Mouse (Mus musculus): Measurements from ENCODE around the gene Slc12a1. TPM values are rescaled to one million over a fixed set of nuclear protein-coding genes. Genes with fewer than 3 reads are reported as not detected.

The Slc12a1 gene
- polyA plus RNA-seq, 1 experiment = 0.14 TPM

DNA sequence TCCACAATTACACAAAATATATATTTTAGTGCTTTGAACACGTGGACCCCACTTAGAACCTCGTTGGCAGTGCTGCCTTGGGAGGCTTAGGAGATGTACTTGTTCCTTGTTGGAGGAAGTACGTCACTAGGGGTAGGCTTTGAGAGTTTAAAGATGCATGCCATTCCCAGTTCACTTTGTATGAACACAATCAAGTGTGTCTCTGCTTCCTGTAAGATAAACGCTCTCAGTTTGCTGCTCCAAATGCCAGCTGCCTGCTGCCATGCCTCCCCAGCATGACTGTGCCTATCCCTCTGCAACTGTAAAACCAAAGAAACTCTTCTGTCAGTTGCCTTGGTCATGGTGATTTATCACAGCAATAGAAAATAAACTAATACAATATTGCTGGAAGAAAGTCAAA, 26.5 kb upstream of the Slc12a1 start:
- no peaks in the 10 kb centered on the region for H3K27me3 ChIP-seq (ENCODE audit: control insufficient read depth, insufficient read depth, low read length)
- no peak overlapping the region; the same call in 1 of the 2 replicates for H3K4me3 ChIP-seq (ENCODE audit: control insufficient read depth, low read depth, low read length)
- H3K36me3 ChIP-seq (ENCODE audit: control insufficient read depth, insufficient read depth, low read length) = no peaks in the 10 kb centered on the region
- H3K27ac ChIP-seq (ENCODE audit: control insufficient read depth, insufficient read depth, low read depth, low read length) = no peak overlapping the region
- peaks cover 4% of the 10 kb centered on the region; the same call in 1 of the 2 replicates for H3K4me1 ChIP-seq (ENCODE audit: control insufficient read depth, insufficient read depth, low read length)
- no peak for TF ChIP-seq POLR2A (IDR thresholded peaks at IDR 0.05; ENCODE audit: control insufficient read depth, low read depth, low read length)
- no peak for TF ChIP-seq CTCF (IDR thresholded peaks at IDR 0.05; ENCODE audit: control insufficient read depth, insufficient read depth, insufficient replicate concordance, low read depth, low read length)

DNA sequence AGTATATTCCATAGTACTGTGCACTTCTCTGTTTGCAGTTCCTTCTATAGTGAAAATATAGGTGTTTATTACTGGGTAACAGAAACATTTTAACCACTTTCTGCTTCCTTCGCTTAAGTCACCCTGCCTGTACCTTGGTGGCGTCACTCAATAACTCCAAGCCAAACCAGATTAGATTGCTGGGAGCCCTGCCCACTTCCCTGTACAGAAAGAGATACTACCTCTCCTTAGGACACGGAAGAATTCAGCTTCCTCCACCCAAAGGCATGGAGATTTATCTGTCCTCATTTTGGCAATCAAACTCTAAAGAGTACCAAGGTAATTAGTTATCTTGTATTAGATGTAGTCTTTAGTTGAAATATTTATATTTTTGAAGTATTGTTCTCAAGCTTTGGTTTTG, 25.5 kb upstream of the Slc12a1 start:
- no peaks in the 10 kb centered on the region for H3K27me3 ChIP-seq (ENCODE audit: control insufficient read depth, insufficient read depth, low read length)
- TF ChIP-seq POLR2A (IDR thresholded peaks at IDR 0.05; ENCODE audit: control insufficient read depth, low read depth, low read length) (no peak), CTCF (IDR thresholded peaks at IDR 0.05; ENCODE audit: control insufficient read depth, insufficient read depth, insufficient replicate concordance, low read depth, low read length) (no peak)
- no peak overlapping the region for H3K27ac ChIP-seq (ENCODE audit: control insufficient read depth, insufficient read depth, low read depth, low read length)
- H3K4me1 ChIP-seq (ENCODE audit: control insufficient read depth, insufficient read depth, low read length) = peaks cover 4% of the 10 kb centered on the region; the same call in 1 of the 2 replicates
- H3K4me3 ChIP-seq (ENCODE audit: control insufficient read depth, low read depth, low read length) = no peak overlapping the region
- H3K36me3 ChIP-seq (ENCODE audit: control insufficient read depth, insufficient read depth, low read length) = no peaks in the 10 kb centered on the region

DNA sequence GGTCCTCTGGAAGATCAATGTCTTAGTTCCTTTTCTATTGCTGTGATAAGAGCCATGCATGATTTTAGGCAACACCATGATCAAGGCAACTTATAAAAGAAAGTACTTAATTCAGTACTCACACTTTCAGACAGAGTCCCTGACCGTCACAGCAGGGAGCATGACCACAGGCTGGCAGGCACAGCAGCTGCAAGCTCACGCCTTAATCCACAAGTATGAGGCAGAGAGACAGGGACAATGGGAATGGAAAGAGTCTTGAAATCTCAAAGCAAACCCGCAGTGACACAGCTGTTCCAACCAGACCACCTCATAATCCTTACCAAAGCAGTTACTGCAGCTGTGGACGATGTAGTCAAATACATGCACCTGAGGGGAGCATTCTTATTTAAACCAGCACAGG, 18.2 kb upstream of the Slc12a1 start:
- Histone ChIP-seq H3K36me3 (ENCODE audit: control insufficient read depth, insufficient read depth, low read length) (no peaks in the 10 kb centered on the region), H3K4me1 (ENCODE audit: control insufficient read depth, insufficient read depth, low read length) (peaks cover 10% of the 10 kb centered on the region), H3K27me3 (ENCODE audit: control insufficient read depth, insufficient read depth, low read length) (no peaks in the 10 kb centered on the region), H3K27ac (ENCODE audit: control insufficient read depth, insufficient read depth, low read depth, low read length) (no peak overlapping the region), H3K4me3 (ENCODE audit: control insufficient read depth, low read depth, low read length) (no peak overlapping the region)
- TF ChIP-seq CTCF (IDR thresholded peaks at IDR 0.05; ENCODE audit: control insufficient read depth, insufficient read depth, insufficient replicate concordance, low read depth, low read length) (no peak), POLR2A (IDR thresholded peaks at IDR 0.05; ENCODE audit: control insufficient read depth, low read depth, low read length) (no peak)

DNA sequence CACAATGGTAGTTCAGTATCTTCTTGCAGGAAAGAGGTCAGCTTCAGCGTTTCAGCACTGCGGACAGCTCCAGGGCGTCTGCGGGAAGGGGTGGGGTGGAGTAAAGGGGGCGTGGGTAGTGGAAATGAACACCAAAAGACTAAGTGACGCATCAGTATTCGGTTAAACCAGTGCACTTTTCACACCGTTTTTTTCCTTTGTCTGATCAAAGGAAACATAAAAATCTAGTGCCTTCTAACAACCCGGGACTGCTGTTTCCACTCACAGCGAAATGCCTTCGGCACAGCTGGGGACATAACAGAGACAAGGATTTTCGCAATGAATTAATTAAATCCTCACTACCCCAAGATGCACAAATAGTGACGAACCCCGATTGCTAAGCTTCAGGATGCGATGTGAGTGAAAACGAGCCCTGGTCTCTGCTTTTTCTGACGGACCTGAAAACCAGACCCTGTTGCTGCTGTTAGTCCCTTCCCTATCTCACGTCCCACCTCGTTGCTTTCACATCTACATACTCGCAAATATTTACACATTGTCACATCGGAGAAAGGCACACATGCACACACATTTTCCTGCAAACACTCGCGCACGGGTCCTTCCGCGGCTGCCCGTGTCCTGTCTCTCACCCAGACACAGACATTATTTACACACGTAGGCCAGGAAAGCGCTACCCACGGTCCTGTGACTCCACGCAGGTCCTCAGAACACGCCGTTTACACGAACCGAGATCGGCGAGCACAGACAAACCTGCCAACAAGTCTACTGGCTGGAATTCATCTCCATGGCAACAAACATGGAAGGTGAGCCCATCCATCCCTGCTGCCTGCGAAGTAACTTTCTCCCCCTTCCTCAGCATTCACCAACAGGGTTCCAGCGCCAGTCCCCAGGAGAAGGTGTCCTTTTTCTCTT, 16.1 kb upstream of the Slc12a1 start, which contains the start of gene Ctxn2:
Ctxn2 (plus strand) TSS at position 790 of the 909 bp plus-strand sequence.
- no peak within 1 kb of the TSS for H3K27ac ChIP-seq (ENCODE audit: control insufficient read depth, insufficient read depth, low read depth, low read length)
- H3K27me3 ChIP-seq (ENCODE audit: control insufficient read depth, insufficient read depth, low read length) = no peaks in the 10 kb centered on the region
- H3K4me3 ChIP-seq (ENCODE audit: control insufficient read depth, low read depth, low read length) = peak within 1 kb of the TSS; percentile 59
- TF ChIP-seq CTCF (IDR thresholded peaks at IDR 0.05; ENCODE audit: control insufficient read depth, insufficient read depth, insufficient replicate concordance, low read depth, low read length) (no peak), POLR2A (IDR thresholded peaks at IDR 0.05; ENCODE audit: control insufficient read depth, low read depth, low read length) (no peak)
- peaks cover 10% of the 10 kb centered on the region for H3K4me1 ChIP-seq (ENCODE audit: control insufficient read depth, insufficient read depth, low read length)
- H3K36me3 ChIP-seq (ENCODE audit: control insufficient read depth, insufficient read depth, low read length) = no peaks in the 10 kb centered on the region

DNA sequence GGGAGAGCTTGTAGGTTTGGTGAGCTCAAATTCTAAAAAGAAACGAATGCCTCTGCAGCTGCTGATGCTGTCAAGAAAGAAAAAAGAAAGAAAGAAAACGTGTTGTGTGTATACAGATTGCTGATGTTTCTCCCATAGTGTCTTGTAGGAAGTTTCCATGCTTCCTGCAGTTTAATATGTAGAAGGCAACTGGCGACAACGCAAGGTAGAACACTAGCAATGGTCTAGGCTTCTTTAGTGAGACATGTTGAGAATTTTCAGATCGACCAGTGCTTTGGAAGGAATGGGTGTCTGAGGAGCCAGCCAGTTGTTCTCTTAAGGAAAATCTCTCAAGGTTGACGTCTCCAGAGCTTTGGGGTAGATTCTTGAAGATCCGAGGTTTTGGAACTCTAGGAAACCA, 15.5 kb upstream of the Slc12a1 start:
- H3K27me3 ChIP-seq (ENCODE audit: control insufficient read depth, insufficient read depth, low read length) = no peaks in the 10 kb centered on the region
- H3K4me3 ChIP-seq (ENCODE audit: control insufficient read depth, low read depth, low read length) = no peak overlapping the region
- H3K4me1 ChIP-seq (ENCODE audit: control insufficient read depth, insufficient read depth, low read length) = peaks cover 10% of the 10 kb centered on the region
- no peak overlapping the region for H3K27ac ChIP-seq (ENCODE audit: control insufficient read depth, insufficient read depth, low read depth, low read length)
- H3K36me3 ChIP-seq (ENCODE audit: control insufficient read depth, insufficient read depth, low read length) = no peaks in the 10 kb centered on the region
- TF ChIP-seq CTCF (IDR thresholded peaks at IDR 0.05; ENCODE audit: control insufficient read depth, insufficient read depth, insufficient replicate concordance, low read depth, low read length) (no peak), POLR2A (IDR thresholded peaks at IDR 0.05; ENCODE audit: control insufficient read depth, low read depth, low read length) (no peak)

DNA sequence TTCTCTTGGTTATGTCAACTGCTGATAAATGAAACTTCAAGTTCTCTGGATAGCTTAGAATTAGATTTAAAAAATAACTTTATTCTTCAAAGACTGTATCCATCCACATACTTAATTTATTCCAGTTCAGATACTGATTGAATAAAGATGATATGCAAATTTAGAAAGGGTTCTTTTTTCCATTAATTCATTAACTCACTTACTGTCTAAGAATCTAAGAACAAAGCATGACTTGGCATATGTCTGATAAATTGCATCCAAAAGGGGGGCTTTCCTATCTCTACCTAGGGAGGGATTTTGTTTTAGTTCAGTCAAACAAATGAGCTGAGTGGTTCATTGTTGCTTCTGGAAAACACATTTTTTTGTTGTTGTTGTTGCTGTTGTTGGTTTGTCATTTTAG, 10.0 kb upstream of the Slc12a1 start:
- TF ChIP-seq POLR2A (IDR thresholded peaks at IDR 0.05; ENCODE audit: control insufficient read depth, low read depth, low read length) (no peak), CTCF (IDR thresholded peaks at IDR 0.05; ENCODE audit: control insufficient read depth, insufficient read depth, insufficient replicate concordance, low read depth, low read length) (no peak)
- Histone ChIP-seq H3K36me3 (ENCODE audit: control insufficient read depth, insufficient read depth, low read length) (no peaks in the 10 kb centered on the region), H3K27ac (ENCODE audit: control insufficient read depth, insufficient read depth, low read depth, low read length) (no peak overlapping the region), H3K4me3 (ENCODE audit: control insufficient read depth, low read depth, low read length) (no peak overlapping the region), H3K4me1 (ENCODE audit: control insufficient read depth, insufficient read depth, low read length) (no peaks in the 10 kb centered on the region), H3K27me3 (ENCODE audit: control insufficient read depth, insufficient read depth, low read length) (no peaks in the 10 kb centered on the region)

DNA sequence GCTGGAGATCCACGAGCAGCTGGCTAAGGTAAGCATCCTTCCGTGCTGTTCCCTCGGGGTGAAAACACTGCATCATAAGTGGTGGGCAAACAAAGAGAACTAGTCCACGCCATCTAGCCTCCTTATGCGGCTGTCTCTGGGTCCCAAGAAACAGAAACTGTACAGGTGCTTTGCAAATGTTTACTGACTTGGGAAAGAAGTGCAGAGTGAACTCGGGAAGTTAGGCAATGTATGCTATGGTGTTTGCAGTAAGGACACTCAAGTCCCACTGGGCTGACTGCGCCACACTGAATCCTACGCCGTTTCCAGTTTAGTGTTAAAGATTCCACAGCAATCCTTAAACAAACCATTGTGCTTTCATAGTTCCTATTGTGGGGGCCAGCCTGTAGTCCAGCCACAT, 2.0 kb downstream of the Slc12a1 start:
- Histone ChIP-seq H3K27ac (ENCODE audit: control insufficient read depth, insufficient read depth, low read depth, low read length) (no peak overlapping the region), H3K27me3 (ENCODE audit: control insufficient read depth, insufficient read depth, low read length) (no peaks in the 10 kb centered on the region)

More for the DNA sequence above, 2.0 kb downstream of the Slc12a1 start:
- H3K4me1 ChIP-seq (ENCODE audit: control insufficient read depth, insufficient read depth, low read length) = no peaks in the 10 kb centered on the region
- H3K36me3 ChIP-seq (ENCODE audit: control insufficient read depth, insufficient read depth, low read length) = no peaks in the 10 kb centered on the region
- TF ChIP-seq CTCF (IDR thresholded peaks at IDR 0.05; ENCODE audit: control insufficient read depth, insufficient read depth, insufficient replicate concordance, low read depth, low read length) = no peak
- TF ChIP-seq POLR2A (IDR thresholded peaks at IDR 0.05; ENCODE audit: control insufficient read depth, low read depth, low read length) = no peak
- H3K4me3 ChIP-seq (ENCODE audit: control insufficient read depth, low read depth, low read length) = peak overlapping the region; percentile 42

All from testis, adult 2 months (tissue).